Mouse (Mus musculus): ENCODE measurements around the gene Lcmt1. TPM values are rescaled to one million over a fixed set of nuclear protein-coding genes. Genes with fewer than 3 reads are reported as not detected.

Gene Lcmt1
- polyA plus RNA-seq, 1 experiment, result 81.3 TPM

DNA sequence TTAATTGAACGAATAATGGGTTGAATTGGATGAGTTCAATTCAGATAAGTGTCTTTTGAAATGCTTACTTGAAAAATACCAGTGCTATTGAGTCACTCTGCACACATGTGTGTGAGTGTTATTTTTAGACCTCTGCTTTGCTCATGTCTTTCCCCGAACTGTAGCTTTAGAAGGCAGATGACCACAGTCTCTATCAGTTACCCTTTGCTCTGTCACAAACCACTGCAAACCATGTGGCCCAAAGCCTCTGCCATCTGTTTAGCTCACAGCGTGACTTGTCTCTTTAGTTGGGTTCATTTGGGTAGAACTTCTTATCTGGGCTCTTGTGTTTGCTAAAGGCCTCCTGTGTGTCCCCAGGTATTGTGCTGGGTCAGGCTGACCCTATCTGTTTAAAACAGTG lies 36.0 kb downstream of the Lcmt1 start:
- WGBS, result 45% methylated on average over 3 of the region's 3 CpGs

DNA sequence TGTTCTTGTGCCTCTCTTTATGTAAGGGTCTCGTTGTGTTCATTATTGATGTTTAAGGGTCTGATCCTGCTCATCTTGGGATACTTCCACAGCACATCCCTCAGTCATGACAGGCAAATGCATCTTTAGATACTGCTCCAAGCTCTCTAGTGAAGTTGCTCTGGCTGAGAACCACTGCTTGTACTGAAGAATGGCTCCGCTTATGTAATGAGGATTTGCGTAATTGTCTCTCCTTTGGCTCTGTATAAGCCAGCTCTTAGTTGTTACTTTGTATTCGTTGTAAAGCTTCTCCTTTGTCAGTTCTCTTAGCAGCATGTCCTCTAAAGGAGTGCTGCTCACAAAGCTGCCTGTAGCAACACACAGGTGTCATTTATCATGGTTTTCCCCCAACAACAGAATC lies 37.4 kb downstream of the Lcmt1 start:
- Histone ChIP-seq H3K4me1 (ENCODE audit: control insufficient read depth, insufficient read depth, low read length) (peaks cover 27% of the 10 kb centered on the region; the same call in 1 of the 2 replicates), H3K27ac (ENCODE audit: insufficient read depth, low read length) (no peak overlapping the region), H3K27me3 (ENCODE audit: control insufficient read depth, insufficient read depth, low read length) (no peaks in the 10 kb centered on the region), H3K4me3 (replicated peaks; ENCODE audit: insufficient read depth, low read depth, low read length) (no peak overlapping the region)
- WGBS, result 89% methylated on average over 4 of the region's 4 CpGs
- TF ChIP-seq CTCF (IDR thresholded peaks at IDR 0.05; ENCODE audit: borderline replicate concordance, insufficient read depth, low read depth, low read length), result no peak
- no peak for TF ChIP-seq POLR2A (IDR thresholded peaks at IDR 0.05; ENCODE audit: borderline replicate concordance, insufficient read depth, low read length)
- no peak for DNase-seq

More for the DNA sequence above, 36.0 kb downstream of the Lcmt1 start:
- Histone ChIP-seq H3K27ac (ENCODE audit: insufficient read depth, low read length) (no peak overlapping the region), H3K27me3 (ENCODE audit: control insufficient read depth, insufficient read depth, low read length) (no peaks in the 10 kb centered on the region), H3K4me1 (ENCODE audit: control insufficient read depth, insufficient read depth, low read length) (peaks cover 21% of the 10 kb centered on the region; the same call in 1 of the 2 replicates), H3K4me3 (replicated peaks; ENCODE audit: insufficient read depth, low read depth, low read length) (no peak overlapping the region)
- peak in 1 of 2 experiments; percentile 32 for DNase-seq
- no peak for TF ChIP-seq POLR2A (IDR thresholded peaks at IDR 0.05; ENCODE audit: borderline replicate concordance, insufficient read depth, low read length)
- TF ChIP-seq CTCF (IDR thresholded peaks at IDR 0.05; ENCODE audit: borderline replicate concordance, insufficient read depth, low read depth, low read length), result no peak

DNA sequence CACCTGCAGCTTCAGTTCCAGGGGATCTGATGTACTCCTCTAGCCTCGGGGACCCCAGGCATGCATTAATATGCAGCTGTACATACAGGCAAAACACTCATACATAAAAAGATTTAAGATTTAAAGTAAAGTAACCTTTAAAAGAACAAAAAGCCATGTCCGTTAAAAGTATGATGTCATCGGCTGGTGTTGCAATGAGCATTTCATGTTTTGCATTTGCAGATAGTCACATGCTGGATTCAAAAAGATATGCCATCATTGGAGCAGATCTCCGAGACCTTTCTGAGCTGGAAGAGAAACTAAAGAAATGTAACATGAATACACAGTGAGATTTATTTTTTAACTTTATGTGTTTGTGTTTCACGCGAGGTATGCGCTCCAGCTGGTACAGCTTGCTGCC lies 40.9 kb downstream of the Lcmt1 start:
- Histone ChIP-seq H3K4me1 (ENCODE audit: control insufficient read depth, insufficient read depth, low read length) (peaks cover 26% of the 10 kb centered on the region), H3K27me3 (ENCODE audit: control insufficient read depth, insufficient read depth, low read length) (no peaks in the 10 kb centered on the region), H3K4me3 (replicated peaks; ENCODE audit: insufficient read depth, low read depth, low read length) (no peak overlapping the region), H3K27ac (ENCODE audit: insufficient read depth, low read length) (no peak overlapping the region)
- TF ChIP-seq POLR2A (IDR thresholded peaks at IDR 0.05; ENCODE audit: borderline replicate concordance, insufficient read depth, low read length) (no peak), CTCF (IDR thresholded peaks at IDR 0.05; ENCODE audit: borderline replicate concordance, insufficient read depth, low read depth, low read length) (no peak)
- no peak for DNase-seq
- 93% methylated on average over 7 of the region's 7 CpGs for WGBS

DNA sequence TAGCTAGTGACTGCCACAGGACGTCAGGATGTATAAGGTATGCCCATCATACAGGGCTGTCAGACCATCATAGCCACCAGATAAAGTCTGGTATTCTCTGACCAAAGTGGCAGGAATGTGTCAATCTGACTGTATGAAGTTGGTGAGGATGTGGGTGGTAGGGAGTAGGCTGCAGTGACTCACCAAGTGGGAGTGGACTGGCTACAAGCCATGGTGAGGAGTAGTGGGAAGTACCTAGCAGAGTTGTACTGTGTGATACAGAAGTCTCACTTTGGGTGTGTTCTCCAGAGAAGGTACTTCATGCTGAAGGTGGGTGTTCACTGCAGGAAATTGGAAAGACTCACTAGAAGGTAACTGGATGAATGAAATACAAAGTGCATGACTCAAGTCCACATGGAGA lies 41.5 kb downstream of the Lcmt1 start:
- Histone ChIP-seq H3K27me3 (ENCODE audit: control insufficient read depth, insufficient read depth, low read length) (no peaks in the 10 kb centered on the region), H3K4me3 (replicated peaks; ENCODE audit: insufficient read depth, low read depth, low read length) (no peak overlapping the region), H3K4me1 (ENCODE audit: control insufficient read depth, insufficient read depth, low read length) (peaks cover 20% of the 10 kb centered on the region), H3K27ac (ENCODE audit: insufficient read depth, low read length) (no peak overlapping the region; the same call in 1 of the 2 replicates)
- no peak for DNase-seq
- TF ChIP-seq CTCF (IDR thresholded peaks at IDR 0.05; ENCODE audit: borderline replicate concordance, insufficient read depth, low read depth, low read length), result no peak
- 80% methylated on average over 1 of the region's 1 CpGs for WGBS

DNA sequence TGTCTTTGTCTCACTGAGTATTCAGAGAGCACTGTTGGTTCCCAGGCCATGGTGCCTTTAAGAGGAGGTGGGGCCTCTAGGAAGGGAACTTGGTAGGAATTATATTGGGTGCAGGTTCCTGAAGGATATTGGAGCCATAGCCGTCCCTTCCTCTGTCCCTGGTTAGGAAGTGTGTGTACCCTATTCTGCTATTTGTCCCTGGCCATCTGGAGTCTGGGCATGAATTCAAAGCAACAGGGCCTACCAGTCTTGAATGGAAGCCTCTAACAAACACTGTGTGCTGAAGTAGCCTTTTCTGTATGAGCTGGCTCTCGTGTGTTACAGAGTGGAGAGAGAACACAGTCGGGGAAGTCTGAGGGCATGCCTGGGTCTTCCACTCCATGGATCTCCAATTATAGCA lies 42.6 kb downstream of the Lcmt1 start:
- peaks cover 19% of the 10 kb centered on the region for H3K4me1 ChIP-seq (ENCODE audit: control insufficient read depth, insufficient read depth, low read length)
- 5% methylated on average over 3 of the region's 3 CpGs for WGBS
- no peaks in the 10 kb centered on the region for H3K27me3 ChIP-seq (ENCODE audit: control insufficient read depth, insufficient read depth, low read length)
- H3K4me3 ChIP-seq (replicated peaks; ENCODE audit: insufficient read depth, low read depth, low read length), result no peak overlapping the region
- peak; percentile 82 to 92 for DNase-seq
- TF ChIP-seq CTCF (IDR thresholded peaks at IDR 0.05; ENCODE audit: borderline replicate concordance, insufficient read depth, low read depth, low read length), result no peak
- peak overlapping the region; percentile 93 for H3K27ac ChIP-seq (ENCODE audit: insufficient read depth, low read length)

DNA sequence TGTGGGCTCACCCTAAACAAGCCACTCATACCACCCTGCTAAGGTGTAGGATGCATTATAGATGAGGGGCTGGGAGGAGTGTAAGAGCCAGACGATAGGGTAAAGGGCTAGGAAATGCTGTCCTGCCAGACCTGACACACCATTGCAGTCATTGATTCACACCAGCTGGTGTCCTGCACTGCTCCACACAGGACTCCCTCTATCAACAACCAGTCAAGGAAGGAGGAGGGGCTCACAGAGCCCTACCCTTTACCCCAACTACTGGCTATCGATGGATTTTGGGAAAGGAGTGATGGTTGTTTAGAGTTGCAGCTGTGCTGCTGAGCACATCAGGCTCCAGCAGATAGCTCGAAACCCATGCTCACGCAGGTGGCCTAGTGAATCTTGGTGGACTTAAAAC lies 47.2 kb downstream of the Lcmt1 start:
- Histone ChIP-seq H3K4me1 (ENCODE audit: control insufficient read depth, insufficient read depth, low read length) (peaks cover 24% of the 10 kb centered on the region), H3K4me3 (replicated peaks; ENCODE audit: insufficient read depth, low read depth, low read length) (no peak overlapping the region), H3K27me3 (ENCODE audit: control insufficient read depth, insufficient read depth, low read length) (no peaks in the 10 kb centered on the region), H3K27ac (ENCODE audit: insufficient read depth, low read length) (no peak overlapping the region)
- WGBS, result 89% methylated on average over 4 of the region's 4 CpGs
- TF ChIP-seq CTCF (IDR thresholded peaks at IDR 0.05; ENCODE audit: borderline replicate concordance, insufficient read depth, low read depth, low read length), result no peak
- TF ChIP-seq POLR2A (IDR thresholded peaks at IDR 0.05; ENCODE audit: borderline replicate concordance, insufficient read depth, low read length), result no peak
- peak in 1 of 2 experiments; percentile 5 for DNase-seq

DNA sequence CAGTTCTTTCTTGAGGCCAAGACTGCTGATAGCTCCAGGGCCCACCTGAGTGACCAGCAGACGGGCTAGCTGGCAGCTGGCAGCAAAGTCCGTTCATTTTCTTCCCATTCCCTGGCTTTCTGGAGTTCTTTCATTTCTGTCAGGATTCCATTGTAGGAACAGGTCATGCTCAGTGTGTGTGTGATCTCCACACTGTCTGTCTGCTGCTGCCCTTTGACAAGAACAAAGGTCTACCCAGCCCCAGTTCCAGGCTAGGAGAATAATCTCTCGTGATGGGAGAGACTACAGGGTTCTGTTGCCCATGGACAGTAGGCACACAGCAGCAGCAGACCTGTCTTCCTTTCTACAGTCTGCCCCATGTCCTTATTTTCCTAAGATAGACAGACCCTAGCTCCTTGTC lies 48.1 kb downstream of the Lcmt1 start:
- no peak for TF ChIP-seq CTCF (IDR thresholded peaks at IDR 0.05; ENCODE audit: borderline replicate concordance, insufficient read depth, low read depth, low read length)
- no peak for TF ChIP-seq POLR2A (IDR thresholded peaks at IDR 0.05; ENCODE audit: borderline replicate concordance, insufficient read depth, low read length)
- WGBS, result 60% methylated on average over 3 of the region's 3 CpGs
- no peak overlapping the region for H3K27ac ChIP-seq (ENCODE audit: insufficient read depth, low read length)
- DNase-seq, result peak in 1 of 2 experiments; percentile 4
- H3K4me1 ChIP-seq (ENCODE audit: control insufficient read depth, insufficient read depth, low read length), result peaks cover 15% of the 10 kb centered on the region
- no peak overlapping the region for H3K4me3 ChIP-seq (replicated peaks; ENCODE audit: insufficient read depth, low read depth, low read length)
- no peaks in the 10 kb centered on the region for H3K27me3 ChIP-seq (ENCODE audit: control insufficient read depth, insufficient read depth, low read length)

DNA sequence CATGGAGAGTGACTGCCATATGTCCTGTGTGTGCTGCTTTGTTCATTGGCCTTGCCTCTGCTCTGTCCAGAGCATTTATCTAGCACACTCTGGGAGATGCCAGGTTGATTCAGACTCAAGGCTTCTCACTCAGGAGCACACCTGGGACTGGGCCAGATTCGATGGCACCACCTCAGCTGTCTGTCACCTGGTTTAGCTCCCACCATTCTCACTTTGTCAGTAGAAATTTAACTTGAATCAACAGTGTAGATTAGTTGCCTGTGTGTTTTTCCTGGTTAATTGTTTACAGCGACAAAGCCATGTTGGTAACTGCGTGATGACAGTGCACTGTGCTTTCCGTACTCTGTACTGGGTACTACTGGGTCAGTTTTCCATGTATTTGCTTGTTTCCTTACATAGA lies 50.4 kb downstream of the Lcmt1 start:
- no peak for DNase-seq
- no peak for TF ChIP-seq POLR2A (IDR thresholded peaks at IDR 0.05; ENCODE audit: borderline replicate concordance, insufficient read depth, low read length)
- no peak for TF ChIP-seq CTCF (IDR thresholded peaks at IDR 0.05; ENCODE audit: borderline replicate concordance, insufficient read depth, low read depth, low read length)
- peaks cover 15% of the 10 kb centered on the region for H3K4me1 ChIP-seq (ENCODE audit: control insufficient read depth, insufficient read depth, low read length)
- 65% methylated on average over 4 of the region's 4 CpGs for WGBS
- no peak overlapping the region for H3K4me3 ChIP-seq (replicated peaks; ENCODE audit: insufficient read depth, low read depth, low read length)
- H3K27me3 ChIP-seq (ENCODE audit: control insufficient read depth, insufficient read depth, low read length), result no peaks in the 10 kb centered on the region
- no peak overlapping the region for H3K27ac ChIP-seq (ENCODE audit: insufficient read depth, low read length)

Measured in cerebellum, adult 2 months (tissue).